Mouse (Mus musculus) fat pad, adult 2 months (tissue): ENCODE measurements around the gene Dscam.

ENCODE experiments used
- DNase-seq: peaks from one replicate; pipeline ENCODE4 v3.0.0-alpha.2; 2011; ENCODE audit warnings: low read depth, low spot score; ENCODE audit errors: extremely low read depth

Gene Dscam

GRCm38 (mm10) chr16:96725071-96725724 lies 445.4 kb downstream of the Dscam start:
- DNase-seq = no peak

GRCm38 (mm10) chr16:96724591-96724990 lies 446.0 kb downstream of the Dscam start:
- no peak for DNase-seq

DNA sequence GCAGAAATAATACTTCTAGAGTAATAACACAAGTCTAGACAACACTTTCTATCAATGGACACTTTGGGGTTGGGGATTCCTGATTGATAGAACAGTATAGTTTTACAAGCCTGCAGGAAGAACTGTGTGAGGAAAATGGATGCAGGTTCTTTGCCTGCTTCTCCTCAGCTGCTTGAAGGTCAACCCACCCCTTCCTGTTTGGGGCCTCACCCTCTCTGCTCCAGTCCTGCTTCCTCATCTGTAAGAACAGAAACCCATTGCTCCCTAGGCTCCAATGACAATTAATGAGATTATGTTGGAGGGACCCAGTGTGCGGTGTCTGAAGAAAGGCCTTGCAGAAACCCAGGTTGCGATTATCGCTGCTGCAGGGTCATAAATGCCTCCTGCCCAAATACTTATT lies 446.4 kb downstream of the Dscam start:
- no peak for DNase-seq

DNA sequence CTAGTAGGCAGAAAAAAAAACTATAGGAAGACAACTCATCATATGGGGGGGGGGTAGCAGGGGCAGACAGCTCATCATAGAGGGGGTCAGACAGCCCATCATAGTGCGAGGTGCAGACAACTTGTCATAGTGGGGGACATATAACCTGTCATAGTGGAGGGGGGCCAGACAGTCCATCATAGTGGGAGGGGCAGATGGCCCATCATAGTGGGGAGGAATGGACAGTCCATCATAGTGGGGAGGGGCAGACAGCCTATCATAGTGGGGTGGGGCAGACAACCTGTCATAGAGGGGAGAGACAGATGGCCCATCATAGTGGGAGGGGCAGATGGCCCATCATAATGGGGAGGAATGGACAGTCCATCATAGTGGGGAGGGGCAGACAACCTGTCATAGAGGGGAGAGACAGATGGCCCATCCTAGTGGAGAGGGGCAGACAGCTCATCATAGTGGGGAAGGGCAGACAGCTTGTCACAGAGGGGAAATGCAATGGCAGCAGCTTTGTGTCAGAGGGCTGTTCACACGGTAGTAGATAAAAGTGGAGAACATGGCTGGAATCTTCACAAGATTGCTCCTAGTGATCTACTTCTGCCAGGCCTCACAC lies 447.4 kb downstream of the Dscam start:
- no peak for DNase-seq

GRCm38 (mm10) chr16:96722135-96722534 lies 448.4 kb downstream of the Dscam start:
- DNase-seq = no peak

GRCm38 (mm10) chr16:96721241-96721640 lies 449.3 kb downstream of the Dscam start:
- no peak for DNase-seq

DNA sequence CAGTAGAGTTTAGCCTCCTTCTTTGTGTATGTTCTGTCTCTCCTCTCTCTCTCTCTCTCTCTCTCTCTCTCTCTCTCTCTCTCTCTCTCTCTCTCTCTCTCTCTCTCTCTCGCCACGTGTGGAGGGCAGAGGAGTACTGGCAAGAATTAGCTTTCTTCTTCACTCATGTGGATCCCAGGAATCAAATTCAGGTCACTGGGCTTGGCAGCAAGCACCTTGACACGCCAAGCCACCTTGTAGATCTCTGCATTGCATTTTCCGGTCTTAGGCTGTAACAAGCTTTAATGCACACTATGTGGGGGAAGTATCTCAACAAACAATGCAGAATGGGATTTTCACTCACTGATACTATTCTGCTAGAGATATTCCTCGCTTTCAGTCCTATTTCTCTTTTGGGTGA lies 449.9 kb downstream of the Dscam start:
- no peak for DNase-seq

DNA sequence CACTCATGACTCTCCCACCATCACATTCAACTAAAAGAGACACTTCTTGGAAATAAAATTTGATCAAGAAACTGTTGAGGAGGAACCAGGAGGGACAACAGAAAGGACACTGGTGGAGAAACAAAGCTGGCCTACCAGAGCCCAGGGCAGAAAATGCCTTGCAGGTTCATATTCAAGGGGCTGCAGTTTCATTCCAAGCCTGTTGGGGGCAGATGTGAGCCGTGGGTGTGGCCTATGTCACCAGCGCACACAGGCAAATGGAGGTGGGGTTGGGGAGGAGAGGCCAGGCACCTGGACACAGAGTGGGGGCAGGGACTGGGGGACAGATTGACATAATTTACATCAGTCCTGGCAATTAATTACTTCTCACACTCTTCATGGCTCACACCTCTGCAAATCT lies 452.3 kb downstream of the Dscam start:
- DNase-seq = no peak

DNA sequence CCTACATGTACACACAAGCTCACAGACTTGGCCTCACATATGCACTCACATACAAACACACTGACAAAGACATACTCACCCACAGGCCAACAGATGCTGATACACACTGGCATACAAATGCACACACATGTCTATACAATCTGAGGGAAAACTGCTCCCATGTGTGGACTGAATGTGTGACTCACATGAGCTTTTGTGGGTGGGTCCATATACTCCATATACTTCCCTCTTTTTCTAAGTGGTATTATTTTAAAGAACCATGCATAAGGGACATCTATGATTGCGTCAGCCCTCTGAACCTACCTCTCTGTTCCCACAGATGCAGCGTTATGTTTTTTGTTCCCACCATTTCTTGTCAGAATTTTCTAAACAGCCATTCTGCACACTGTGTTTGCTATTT lies 453.9 kb downstream of the Dscam start:
- DNase-seq = no peak

DNA sequence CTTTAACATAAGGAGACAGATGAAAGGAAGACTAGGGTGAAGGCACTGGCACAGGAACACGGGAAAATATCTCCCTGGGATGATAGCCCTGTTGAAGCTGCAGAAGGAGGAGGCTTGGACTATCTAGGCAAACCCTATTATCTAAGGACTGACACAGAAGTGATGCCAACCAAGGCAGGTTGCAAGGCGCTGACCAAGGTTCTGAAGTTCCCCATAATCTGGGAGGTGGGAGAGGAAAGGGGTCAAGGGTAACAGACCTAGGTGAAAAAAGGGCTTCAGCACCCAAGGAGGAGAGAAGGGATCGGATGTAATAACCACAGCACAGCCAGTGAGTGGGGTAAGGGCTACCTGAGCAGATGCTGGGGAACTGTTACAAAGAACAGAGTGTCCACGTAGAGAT lies 458.6 kb downstream of the Dscam start:
- no peak for DNase-seq

GRCm38 (mm10) chr16:96700551-96700950 lies 470.0 kb downstream of the Dscam start:
- DNase-seq = no peak

DNA sequence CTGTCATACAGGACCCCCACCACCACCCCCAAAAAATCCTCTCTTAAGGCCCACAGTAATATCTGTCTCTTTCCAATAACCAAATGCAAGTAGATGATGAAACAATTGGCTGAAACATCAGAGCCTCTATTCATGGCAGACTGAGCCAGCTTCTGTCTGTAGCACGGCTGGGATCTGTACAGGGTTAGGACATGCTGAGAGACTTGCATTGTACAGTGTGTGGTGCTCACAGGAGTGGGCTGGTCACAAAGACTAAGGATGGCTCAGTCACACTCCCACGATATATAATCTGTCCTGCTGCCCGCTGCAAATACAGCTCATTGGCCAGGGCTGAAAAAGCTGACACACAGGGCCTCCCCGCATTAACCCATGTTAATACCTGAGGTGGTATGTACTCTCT lies 474.7 kb downstream of the Dscam start:
- DNase-seq = no peak

DNA sequence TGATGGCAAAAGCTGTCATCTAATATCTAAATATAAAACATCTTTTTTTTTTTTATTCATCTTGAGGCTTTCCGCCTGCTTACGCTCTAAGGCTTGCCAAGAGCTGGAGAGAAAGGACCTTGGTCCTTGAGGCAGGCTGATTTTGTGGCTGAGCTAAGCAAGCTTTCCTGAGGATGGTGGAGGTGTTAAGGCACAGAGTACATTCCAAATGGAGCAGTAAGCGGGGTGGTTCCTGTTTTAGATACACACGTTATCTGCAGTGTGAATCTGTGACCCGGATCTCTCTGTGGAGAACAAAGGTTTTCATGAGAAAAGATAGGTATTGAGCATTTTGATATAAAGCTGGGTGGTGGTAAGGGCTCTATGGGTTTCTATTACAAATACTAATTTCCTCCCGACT lies 479.0 kb downstream of the Dscam start:
- DNase-seq = no peak

DNA sequence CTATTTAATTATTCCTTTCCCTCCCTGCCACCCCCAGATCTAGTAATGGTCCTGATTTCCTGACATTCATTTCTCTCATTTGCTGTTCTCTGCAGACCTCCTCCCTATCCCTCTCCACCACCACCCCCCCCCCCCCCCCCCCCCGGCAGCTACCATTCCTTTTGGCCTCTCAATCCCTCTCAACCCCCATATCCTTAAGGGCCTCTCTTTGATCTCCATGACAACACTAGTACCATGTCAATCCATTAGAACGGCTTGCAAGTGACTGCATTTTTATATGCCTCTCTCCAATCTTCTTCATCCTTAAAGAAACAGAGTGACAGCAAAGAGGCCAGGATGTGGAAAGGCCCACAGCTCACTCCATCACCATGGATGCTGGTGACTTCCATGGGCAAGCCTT lies 480.5 kb downstream of the Dscam start:
- DNase-seq = no peak

DNA sequence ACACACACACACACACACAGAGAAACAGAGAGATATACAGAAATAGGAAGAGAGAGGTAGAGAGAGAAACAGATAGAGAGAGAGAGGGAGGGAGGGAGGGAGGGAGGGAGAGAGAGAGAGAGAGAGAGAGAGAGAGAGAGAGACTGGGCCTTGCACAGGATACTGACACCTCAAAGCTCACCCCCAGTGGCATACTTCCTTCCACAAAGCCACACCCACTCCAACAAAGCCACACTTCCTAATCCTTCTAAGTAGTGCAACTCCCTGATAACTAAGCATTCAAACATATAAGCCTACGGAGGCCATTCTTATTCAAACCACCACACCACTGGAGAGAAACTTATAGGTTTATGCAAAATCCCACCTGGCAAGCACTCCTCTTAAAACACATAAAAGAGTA lies 481.1 kb downstream of the Dscam start:
- no peak for DNase-seq

DNA sequence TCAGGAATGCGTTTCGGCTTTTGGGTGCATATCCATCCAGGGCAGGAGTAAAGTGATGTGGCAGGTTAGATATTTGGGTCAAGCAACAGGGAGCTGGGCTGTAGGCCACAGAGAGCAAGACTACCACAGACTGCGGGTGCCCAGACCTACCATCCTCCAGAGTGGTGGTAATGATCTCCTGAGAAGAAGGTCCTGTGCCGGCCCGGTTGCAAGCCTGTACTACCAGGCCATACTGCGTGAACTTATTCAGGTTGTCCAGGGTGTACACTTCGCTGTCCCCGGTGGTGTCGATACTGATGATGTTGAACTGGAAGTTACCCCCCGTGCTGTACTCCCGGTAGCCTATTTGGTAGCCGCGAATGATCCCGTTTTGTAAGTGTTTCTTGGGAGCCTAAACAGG lies 485.5 kb downstream of the Dscam start:
- no peak for DNase-seq

DNA sequence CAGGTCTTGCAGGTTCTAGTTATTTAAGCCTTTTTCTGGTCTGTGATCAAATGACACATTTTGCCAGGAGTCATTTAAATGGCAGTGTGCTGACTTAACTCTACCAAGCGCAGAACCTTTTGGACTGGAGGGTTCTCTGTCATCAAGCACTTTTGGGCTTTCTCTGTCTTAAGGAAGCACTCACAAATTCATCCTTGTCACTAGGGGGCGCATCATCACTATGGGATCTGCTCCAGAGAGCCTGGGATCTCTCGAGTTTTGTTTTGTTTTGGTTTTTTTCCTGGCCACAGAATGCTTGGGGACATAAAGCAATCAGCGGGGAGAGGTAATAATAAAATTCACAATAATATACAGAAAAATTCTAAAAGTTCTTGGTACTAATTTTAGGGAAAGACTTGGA lies 486.0 kb downstream of the Dscam start:
- no peak for DNase-seq

DNA sequence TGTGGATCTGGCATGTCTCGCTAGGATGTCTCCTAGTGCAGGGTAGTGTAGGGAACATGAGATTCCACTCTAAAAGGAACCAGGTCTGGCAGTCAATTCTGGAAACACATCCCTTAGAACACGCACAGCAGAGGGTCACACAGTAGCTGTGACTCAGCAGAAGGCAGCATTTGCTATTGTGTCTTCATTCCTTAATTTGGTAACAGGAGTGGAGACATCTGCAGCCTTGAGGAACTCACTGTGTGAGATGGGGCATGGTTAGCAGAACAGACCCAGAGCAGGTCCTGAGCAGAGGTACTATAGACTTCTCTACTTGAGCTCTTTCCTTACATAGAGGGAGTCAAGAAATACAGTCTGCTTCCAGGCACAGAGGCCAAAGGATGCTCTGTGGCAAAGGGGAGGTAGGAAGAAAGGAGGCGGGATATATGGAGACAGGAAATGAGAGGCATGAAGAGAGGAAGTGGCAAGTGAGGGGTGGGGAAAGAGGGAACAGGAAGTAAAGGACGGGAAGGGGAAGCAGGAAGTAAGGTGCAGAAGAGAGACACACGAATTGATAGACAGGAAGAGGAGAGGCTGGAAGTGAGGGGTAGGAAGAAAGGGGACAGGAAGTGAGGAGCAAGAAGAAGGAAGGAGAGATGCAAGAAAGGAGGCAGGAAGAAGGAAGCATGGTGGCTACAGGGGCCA lies 488.1 kb downstream of the Dscam start:
- no peak for DNase-seq

GRCm38 (mm10) chr16:96679981-96680380 lies 490.6 kb downstream of the Dscam start:
- no peak for DNase-seq

GRCm38 (mm10) chr16:96677471-96677870 lies 493.1 kb downstream of the Dscam start:
- DNase-seq = no peak

DNA sequence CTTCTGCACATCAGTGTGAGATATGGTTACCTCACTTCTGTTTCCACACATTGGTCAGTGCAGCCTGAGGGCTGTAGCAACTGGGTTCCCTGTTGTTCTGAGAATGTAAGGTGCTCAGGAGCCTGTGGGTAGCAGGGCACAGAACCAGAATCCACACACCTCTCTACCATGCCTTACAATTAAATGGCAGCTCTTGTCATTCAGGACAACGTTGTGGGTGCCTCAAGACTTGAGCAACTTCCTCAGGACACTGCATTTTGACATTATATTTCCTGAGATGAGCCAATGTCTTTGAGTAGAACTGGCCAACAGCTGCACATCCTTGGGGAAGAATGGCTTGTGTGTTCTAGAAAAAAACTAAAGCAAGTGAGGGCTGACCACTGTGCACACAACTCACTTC lies 493.9 kb downstream of the Dscam start:
- no peak for DNase-seq

DNA sequence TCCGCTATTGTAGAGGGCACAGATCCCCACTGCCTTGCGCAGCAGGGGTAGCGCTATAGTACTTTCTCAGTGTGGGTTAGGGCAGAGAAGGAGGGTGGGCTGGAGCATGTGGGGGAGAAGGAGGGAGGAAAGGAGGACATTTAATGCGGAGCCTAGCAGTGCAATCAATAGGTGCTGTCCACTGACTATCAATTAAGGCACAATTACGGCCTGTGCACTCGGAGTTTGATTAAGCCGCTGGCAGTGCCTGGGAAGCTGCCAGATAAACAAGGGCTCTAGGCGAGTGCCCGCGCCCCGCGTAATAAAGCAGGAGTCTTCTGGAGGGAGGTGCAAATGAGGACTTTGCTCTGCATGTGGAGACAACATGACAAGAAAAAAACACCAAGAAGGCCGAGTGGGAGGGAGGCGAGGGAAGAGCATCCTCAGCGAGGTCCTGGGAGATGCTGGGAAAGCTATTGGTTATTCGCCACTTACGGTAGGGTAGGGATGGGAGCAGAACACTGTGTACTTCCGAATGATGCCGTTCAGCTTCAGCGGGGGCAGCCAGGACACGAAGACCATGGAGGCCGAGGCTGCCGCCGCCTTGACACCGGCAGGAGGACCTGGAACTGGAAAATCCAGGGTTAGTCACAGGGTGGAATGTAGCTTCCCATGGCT lies 497.2 kb downstream of the Dscam start:
- no peak for DNase-seq
